Mouse (Mus musculus) layer of hippocampus, adult 9-10 months (tissue): Measurements from ENCODE around the gene Poldip3.

ENCODE experiments used
- DNase-seq: peaks from one replicate; pipeline ENCODE4 v3.0.0; 2022; ENCODE audit warnings: low spot score

Poldip3 gene

DNA sequence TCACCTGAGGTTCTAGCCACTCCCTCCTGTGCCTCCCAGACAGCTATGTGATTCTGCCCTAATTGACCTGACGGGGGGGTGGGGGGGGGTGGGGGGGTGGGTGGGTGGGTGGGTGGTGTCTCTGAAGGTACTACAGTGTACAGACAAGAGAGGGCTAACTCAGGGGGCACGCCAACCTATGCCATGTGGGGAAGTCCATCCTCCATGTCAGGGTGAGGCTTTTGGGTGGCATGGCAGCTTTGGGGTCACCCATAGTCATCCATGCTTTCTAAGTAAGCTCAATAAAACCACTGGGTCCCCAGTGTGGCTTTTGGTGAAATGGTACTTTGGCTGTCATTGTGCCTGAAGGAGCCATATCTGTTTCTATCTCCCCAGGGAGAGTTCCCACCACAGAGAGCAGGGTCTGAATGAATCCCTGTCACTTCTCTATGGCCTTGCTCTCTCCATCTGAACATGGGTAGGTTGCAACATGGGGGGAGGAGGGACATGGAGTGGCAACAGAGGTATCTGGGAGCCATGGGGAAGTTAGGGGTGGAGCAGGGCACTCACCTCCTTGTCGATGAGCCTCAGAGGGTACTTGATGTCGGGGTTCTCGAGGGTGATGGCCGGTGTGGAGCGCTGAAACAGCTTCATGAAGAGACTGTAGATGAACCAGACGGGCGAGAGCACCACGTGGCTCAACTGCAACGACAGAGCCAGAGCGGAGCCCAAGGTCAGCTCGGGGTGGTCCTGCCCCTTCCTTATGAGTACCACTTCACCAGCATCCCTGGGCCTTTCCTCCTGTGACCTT is 16.5 kb upstream of the Poldip3 start:
- DNase-seq, result no peak

DNA sequence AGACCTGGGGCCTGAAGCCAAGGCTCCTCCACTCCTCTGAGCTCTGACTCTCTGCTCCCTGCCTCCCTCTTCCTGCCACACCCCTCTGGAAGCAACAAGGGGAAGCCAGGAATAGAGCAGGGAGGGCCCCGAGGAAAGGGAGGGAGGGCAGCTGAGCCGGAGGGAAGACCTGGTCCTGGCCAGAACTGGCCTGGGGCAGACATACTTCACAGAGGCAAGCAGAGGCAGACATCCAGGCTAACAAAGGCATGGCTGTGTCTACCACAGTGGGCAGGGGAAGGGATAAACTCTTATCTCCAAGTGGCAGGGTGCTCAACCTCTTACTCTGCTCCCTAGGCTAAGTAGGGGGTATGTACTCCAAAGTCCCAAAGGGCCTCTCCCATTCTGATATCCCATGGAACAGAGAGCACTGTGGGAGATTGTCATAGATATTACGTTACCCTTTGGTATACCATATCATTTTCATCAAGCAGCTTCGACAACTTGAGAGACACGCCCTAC is 15.8 kb upstream of the Poldip3 start:
- no peak for DNase-seq

GRCm38 (mm10) chr15:83162818-83163485 is 13.8 kb upstream of the Poldip3 start:
- DNase-seq, result no peak

- no peak for DNase-seq
Observed at GRCm38 (mm10) chr15:83162001-83162400, 12.8 kb upstream of the Poldip3 start.

- no peak for DNase-seq
Observed at GRCm38 (mm10) chr15:83161062-83161748, 12.0 kb upstream of the Poldip3 start.

- DNase-seq, result no peak
Observed at GRCm38 (mm10) chr15:83160561-83160960, 11.4 kb upstream of the Poldip3 start.

DNA sequence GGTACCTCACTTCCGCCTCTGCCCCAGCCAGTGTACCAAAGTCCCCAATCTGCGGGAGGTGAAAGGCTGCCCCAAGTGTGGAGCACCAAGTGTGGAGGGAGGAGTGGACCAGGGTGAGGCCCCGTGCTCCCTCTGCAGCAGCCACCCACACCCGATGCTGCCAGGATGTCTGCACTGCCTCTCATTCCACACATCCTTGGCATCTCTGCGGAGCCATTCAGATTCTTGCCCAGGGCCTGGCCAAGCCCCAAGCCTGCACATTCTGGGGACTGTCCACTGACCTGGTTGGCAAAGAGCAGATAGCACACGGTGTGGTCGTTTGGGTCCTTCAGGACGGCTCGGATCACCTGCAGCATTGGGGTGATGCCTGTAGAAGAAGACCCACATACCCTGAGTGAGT is 10.6 kb upstream of the Poldip3 start:
- DNase-seq, result no peak

DNA sequence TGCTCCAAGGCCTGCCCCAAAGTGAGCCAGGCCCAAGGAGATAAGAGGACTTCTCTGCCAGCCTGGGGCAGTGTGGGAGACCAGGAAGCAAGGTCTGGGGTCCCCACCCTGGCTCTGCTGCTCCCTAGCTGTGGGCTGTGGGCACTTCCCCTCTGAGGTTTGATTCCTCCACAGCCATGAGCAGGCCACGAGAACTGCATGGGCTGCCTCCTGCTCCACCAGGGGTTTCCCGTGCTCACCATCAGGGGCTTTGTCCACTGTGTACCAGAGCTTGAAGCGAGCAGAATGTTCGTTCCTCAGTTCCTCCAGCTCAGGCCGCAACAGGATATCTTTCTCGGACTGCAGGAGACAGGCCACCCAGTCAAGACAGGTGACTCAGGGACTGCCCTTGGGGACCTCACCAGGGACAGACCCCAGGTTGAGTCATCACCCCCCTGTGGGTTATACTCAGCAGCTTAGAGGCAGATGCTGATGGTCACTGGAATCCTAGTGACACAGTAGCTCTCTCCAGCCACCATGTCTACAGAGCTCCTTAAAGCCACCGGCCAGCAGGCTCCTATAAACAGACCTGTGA is 9.5 kb upstream of the Poldip3 start:
- no peak for DNase-seq

GRCm38 (mm10) chr15:83157667-83158064 is 8.5 kb upstream of the Poldip3 start:
- no peak for DNase-seq

- DNase-seq, result no peak
Observed at GRCm38 (mm10) chr15:83156929-83157666, 7.9 kb upstream of the Poldip3 start.

- DNase-seq, result no peak
Observed at GRCm38 (mm10) chr15:83155672-83156419, 6.7 kb upstream of the Poldip3 start.

- no peak for DNase-seq
Observed at GRCm38 (mm10) chr15:83154309-83154708, 5.1 kb upstream of the Poldip3 start.

GRCm38 (mm10) chr15:83150694-83151093 is 1.5 kb upstream of the Poldip3 start:
- DNase-seq, result no peak

GRCm38 (mm10) chr15:83150073-83150442 is 874 bp upstream of the Poldip3 start:
- no peak for DNase-seq

DNA sequence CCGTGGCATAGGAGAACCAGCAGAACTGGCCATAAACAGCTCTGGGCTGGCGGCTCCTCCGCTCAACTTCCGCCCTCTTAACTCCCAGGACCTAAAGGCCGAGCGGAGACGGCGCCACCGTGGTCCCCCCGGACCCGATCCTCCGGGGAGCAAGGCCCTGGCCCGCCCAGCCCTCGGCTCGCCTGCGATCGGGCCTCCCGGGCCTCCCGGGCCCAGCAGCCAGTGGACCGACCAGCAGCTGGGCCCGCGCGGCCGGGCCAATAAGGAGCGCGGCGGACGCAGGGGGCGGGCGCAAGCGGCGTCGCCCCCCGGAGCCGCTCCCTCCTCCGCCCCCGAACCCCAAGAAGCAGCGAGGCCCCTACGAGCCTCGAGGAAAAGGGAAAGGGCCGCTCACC is 386 bp downstream of the Poldip3 start:
- no peak for DNase-seq

GRCm38 (mm10) chr15:83148395-83148794 is 789 bp downstream of the Poldip3 start:
- no peak for DNase-seq

DNA sequence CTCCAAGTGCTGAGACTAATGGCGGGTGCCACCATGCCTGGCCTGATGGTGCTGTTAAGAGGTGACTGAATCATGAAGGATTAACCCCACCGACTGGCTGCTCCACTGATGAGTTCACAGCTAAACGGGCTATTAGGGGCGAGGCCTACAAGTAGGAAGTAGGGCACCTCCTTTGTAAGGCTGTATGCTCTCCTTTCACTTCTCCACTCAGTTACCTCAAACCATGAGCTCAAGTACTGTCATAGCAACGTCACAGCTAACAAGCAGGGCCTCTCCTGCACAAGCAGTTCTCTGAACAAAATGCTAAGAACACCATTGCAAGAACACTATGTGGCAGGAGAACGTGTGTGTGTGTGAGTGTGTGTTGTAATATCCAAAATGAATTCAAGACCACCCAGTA is 3.6 kb downstream of the Poldip3 start:
- DNase-seq, result no peak

GRCm38 (mm10) chr15:83142861-83143260 is 6.3 kb downstream of the Poldip3 start:
- DNase-seq, result no peak

DNA sequence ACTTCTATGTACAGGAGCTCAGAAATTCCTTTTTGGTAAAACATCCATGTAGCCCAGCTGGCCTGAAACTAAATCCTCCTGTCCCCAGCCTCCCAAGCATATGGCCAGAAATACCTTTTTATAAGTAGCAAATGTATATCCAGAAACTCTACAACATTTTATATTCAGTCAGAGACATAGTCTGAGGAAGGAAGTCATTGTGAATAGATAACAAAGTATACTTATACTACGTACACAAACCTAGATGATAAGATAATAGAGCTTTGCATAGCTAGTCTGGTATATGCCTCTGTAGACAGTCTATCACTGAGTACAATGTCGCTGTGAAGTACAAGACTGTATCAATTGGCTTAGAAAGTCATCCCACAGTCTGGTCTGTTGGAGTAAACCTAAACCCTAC is 13.5 kb downstream of the Poldip3 start:
- no peak for DNase-seq

DNA sequence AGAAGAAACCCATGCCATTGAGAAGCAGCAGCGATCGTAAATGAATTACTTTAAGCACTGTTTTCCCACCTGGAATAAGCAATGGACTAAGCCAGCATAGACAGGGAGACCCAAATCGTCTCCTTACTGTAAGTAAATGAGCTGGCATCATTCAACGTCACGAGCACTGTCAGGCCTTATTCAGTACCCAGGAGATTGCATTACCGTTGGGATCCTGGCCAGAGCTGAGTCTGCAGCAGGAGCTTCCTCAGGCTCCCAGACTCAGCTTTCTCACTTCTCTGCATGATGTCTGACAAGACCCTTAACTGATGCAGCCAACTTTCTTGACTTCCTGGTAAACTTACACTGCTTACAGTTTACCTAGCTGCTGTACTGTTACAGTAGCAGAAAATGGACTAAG is 14.5 kb downstream of the Poldip3 start:
- DNase-seq, result no peak
